Mouse (Mus musculus) midbrain, embryonic 16.5 days (tissue): ENCODE measurements around the gene Fuk. TPM values are rescaled to one million over a fixed set of nuclear protein-coding genes. Genes with fewer than 3 reads are reported as not detected.
"Not testable (repeated sequence)": the region's sequence is repeated elsewhere in the genome, so short reads cannot be mapped to it uniquely, and the experiment has no call there.

Experiments used
- ATAC-seq: fragments of 200-750 bp; cut with Nextera tagmentation; 2 replicates; pipeline ENCODE4 v1.8.0; 2017; ENCODE audit warnings: moderate TSS enrichment
- H3K27ac ChIP-seq: fragments of 300-500 bp; sonication (generic); 2 replicates; pipeline ENCODE4 v1.5.1; 2014; ENCODE audit warnings: mild to moderate bottlenecking, low read length, mixed read lengths
- H3K27me3 ChIP-seq: fragments of 300-500 bp; sonication (generic); 2 replicates; pipeline ENCODE4 v1.6.1; 2014; ENCODE audit warnings: low read depth, low read length, mixed read lengths; ENCODE audit not compliant: control insufficient read depth, insufficient read depth
- H3K36me3 ChIP-seq: fragments of 300-500 bp; sonication (generic); 2 replicates; pipeline ENCODE4 v1.6.1; 2014; ENCODE audit warnings: mild to moderate bottlenecking, low read length, moderate library complexity, mixed read lengths; ENCODE audit not compliant: control insufficient read depth, insufficient read depth
- H3K4me1 ChIP-seq: fragments of 300-500 bp; sonication (generic); 2 replicates; pipeline ENCODE4 v1.6.1; 2014; ENCODE audit warnings: mild to moderate bottlenecking, low read length, mixed read lengths; ENCODE audit not compliant: control insufficient read depth, insufficient read depth
- H3K4me2 ChIP-seq: fragments of 300-500 bp; sonication (generic); 2 replicates; pipeline ENCODE4 v1.6.1; 2014; ENCODE audit warnings: mild to moderate bottlenecking, low read length, mixed read lengths
- H3K4me3 ChIP-seq: fragments of 300-500 bp; sonication (generic); 2 replicates; pipeline ENCODE4 v1.5.1; 2014; ENCODE audit warnings: low read depth, mild to moderate bottlenecking, low read length, moderate library complexity, mixed read lengths
- H3K9ac ChIP-seq: fragments of 300-500 bp; sonication (generic); 2 replicates; pipeline ENCODE4 v1.6.1; 2014; ENCODE audit warnings: low read depth, low read length, mixed read lengths
- H3K9me3 ChIP-seq: fragments of 300-500 bp; sonication (generic); replicated peaks from 2 replicates; pipeline ENCODE4 v1.6.1; 2014; ENCODE audit warnings: mild to moderate bottlenecking, low read length, mixed read lengths; ENCODE audit not compliant: control insufficient read depth, poor library complexity, severe bottlenecking
- WGBS: fragments of 180-500 bp; shearing (Covaris S2); extraction: QIAGEN DNeasy Blood & Tissue Kit; methylation state at CpG from one replicate; pipeline ENCODE4 v1.1.7; 2014; 5-methylcytosine and 5-hydroxymethylcytosine counted together
- polyA plus RNA-seq: library from polyadenylated mRNA; unstranded; fragments of >200 nt; fragmentation: Nextera tagmentation; extraction: Ambion mirVana; gene quantifications from 2 replicates; pipeline ENCODE4 v1.2.1, GENCODE M21; 2015

Gene Fuk
- polyA plus RNA-seq, 1 experiment from 2014 or later, result 6.3 TPM

- H3K27me3 ChIP-seq, result no peaks in the 10 kb centered on the region
- peak overlapping the region; percentile 90 for H3K9ac ChIP-seq
- no peaks in the 10 kb centered on the region for H3K9me3 ChIP-seq
- H3K27ac ChIP-seq, result peak overlapping the region; percentile 83; the same call in 1 of the 2 replicates
- peak overlapping the region; percentile 89 for H3K4me3 ChIP-seq
- 41% methylated on average over 3 of the region's 3 CpGs for WGBS
- no peaks in the 10 kb centered on the region for H3K36me3 ChIP-seq
- H3K4me1 ChIP-seq, result peaks cover 24% of the 10 kb centered on the region
- no peak for ATAC-seq
- peak overlapping the region; percentile 96 for H3K4me2 ChIP-seq
These were observed 18.5 kb upstream of the Fuk start for GRCm38 (mm10) chr8:110920773-110921277.

DNA sequence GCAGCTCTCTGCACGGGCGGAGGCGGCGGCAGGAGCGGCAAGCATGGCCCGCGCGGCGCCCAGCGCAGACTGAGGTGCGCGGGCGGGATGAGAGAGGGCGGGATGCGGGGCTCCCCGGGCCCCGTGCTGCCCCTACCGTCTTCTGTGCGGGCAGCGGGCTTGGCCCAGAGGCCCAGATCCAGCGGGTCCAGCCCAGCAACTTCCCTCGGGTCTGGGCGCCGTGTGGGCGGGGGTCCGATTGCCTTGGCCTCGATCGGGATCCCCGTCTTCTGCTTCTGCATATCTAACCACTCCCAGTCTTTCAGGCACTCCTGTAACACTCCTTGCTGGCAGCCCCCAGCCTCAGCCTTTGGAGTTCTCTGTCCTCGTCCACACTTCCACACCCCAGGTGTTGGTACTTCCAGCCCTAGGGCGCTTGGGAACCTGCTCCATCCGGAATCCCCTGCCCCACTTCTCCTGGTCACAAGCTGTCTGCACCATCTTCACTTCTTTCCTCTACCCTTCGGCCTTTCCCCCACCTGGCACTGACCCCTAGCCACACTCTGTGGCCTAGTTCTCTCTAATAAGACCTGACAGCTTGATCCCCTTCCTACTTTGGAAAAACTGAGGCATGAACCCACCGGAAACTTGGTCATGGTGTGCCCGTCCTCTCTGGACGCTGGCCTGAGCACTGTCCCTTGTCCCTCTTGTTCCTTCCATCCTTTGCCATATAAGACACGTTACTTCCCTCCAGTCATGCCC is 17.9 kb upstream of the Fuk start:
- H3K36me3 ChIP-seq, result no peaks in the 10 kb centered on the region
- 1% methylated on average over 35 of the region's 37 CpGs for WGBS
- ATAC-seq, result peak; percentile 82
- H3K4me3 ChIP-seq, result peak overlapping the region; percentile 89
- H3K9ac ChIP-seq, result peak overlapping the region; percentile 90
- peak overlapping the region; percentile 83 for H3K27ac ChIP-seq
- peaks cover 24% of the 10 kb centered on the region for H3K4me1 ChIP-seq
- H3K4me2 ChIP-seq, result peak overlapping the region; percentile 96
- H3K9me3 ChIP-seq, result no peaks in the 10 kb centered on the region
- no peaks in the 10 kb centered on the region for H3K27me3 ChIP-seq

- peak within 1 kb of the TSS; percentile 83 for H3K27ac ChIP-seq
- H3K27me3 ChIP-seq, result no peaks in the 10 kb centered on the region
- H3K9ac ChIP-seq, result peak within 1 kb of the TSS; percentile 90
- ATAC-seq, result peak; percentile 99
- WGBS, result 2% methylated on average over 20 of the region's 36 CpGs
- peaks cover 24% of the 10 kb centered on the region for H3K4me1 ChIP-seq
- H3K36me3 ChIP-seq, result no peaks in the 10 kb centered on the region
- H3K4me3 ChIP-seq, result peak within 1 kb of the TSS; percentile 89
- peak within 1 kb of the TSS; percentile 96 for H3K4me2 ChIP-seq
- no peaks in the 10 kb centered on the region for H3K9me3 ChIP-seq
These were observed 17.2 kb upstream of the Fuk start, which contains the start of gene St3gal2 for GRCm38 (mm10) chr8:110919341-110920031. Gene St3gal2 (plus strand): TSS chr8:110919922.

GRCm38 (mm10) chr8:110918460-110918859 is 16.2 kb upstream of the Fuk start:
- Histone ChIP-seq H3K9ac (no peak overlapping the region), H3K4me2 (no peak overlapping the region), H3K4me3 (no peak overlapping the region), H3K27ac (no peak overlapping the region), H3K27me3 (no peaks in the 10 kb centered on the region), H3K36me3 (no peaks in the 10 kb centered on the region), H3K4me1 (peaks cover 24% of the 10 kb centered on the region), H3K9me3 (no peaks in the 10 kb centered on the region)
- no peak for ATAC-seq
- 74% methylated on average over 8 of the region's 8 CpGs for WGBS

GRCm38 (mm10) chr8:110918027-110918426 is 15.7 kb upstream of the Fuk start:
- Histone ChIP-seq H3K27ac (no peak overlapping the region), H3K9ac (no peak overlapping the region), H3K4me1 (peaks cover 24% of the 10 kb centered on the region), H3K9me3 (no peaks in the 10 kb centered on the region), H3K36me3 (no peaks in the 10 kb centered on the region), H3K4me2 (no peak overlapping the region), H3K4me3 (no peak overlapping the region), H3K27me3 (no peaks in the 10 kb centered on the region)
- 84% methylated on average over 11 of the region's 11 CpGs for WGBS
- ATAC-seq, result no peak

GRCm38 (mm10) chr8:110917415-110917814 is 15.1 kb upstream of the Fuk start:
- ATAC-seq, result no peak
- Histone ChIP-seq H3K9me3 (no peaks in the 10 kb centered on the region), H3K9ac (no peak overlapping the region), H3K36me3 (no peaks in the 10 kb centered on the region), H3K4me1 (peaks cover 22% of the 10 kb centered on the region), H3K4me2 (no peak overlapping the region), H3K27ac (no peak overlapping the region), H3K4me3 (no peak overlapping the region), H3K27me3 (no peaks in the 10 kb centered on the region)
- 71% methylated on average over 2 of the region's 2 CpGs for WGBS

DNA sequence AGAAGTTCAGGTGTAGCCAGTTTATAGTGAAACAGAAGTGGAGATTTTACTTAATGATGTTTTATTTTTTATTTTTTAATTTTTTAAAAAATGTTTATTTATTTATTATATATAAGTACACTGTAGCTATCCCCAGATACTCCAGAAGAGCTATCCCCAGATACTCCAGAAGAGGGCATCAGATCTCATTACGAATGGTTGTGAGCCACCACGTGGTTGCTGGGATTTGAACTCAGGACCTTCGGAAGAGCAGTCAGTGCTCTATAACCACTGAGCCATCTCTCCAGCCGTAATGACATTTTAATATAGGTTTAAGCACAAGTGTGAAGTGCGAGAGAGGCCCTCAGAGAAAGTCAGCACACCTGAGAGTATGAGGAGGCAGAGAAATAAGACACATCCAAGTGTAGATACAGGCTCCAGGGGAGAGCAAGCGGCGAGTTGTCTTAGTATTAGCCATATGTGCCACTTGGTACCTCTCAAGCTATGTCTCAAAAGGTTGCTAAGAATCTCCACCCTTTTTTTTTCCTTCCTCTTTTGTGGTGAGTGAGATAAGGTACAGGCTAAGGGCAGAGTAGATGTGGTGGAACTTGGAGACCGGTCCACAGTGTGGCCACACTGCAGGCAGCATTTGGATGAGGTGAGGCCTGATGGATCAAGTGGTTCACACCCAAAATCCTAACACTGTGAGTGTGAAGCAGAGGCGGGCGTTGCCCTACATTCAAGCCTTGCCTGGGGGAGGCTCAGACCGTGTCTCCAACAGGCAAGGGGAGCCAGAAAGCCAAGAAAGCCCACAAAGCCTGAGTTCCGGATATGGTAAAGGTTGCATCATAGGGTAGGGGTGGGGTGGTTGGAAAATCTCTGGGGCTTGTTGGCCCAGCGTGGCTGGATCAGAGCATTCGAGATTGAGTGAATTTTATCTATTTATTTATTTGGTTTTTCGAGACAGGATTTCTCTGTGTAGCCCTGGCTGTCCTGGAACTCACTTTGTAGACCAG is 9.6 kb upstream of the Fuk start:
- H3K4me1 ChIP-seq, result no peaks in the 10 kb centered on the region
- H3K4me2 ChIP-seq, result no peak overlapping the region
- no peaks in the 10 kb centered on the region for H3K9me3 ChIP-seq
- H3K9ac ChIP-seq, result no peak overlapping the region
- H3K27me3 ChIP-seq, result no peaks in the 10 kb centered on the region
- 87% methylated on average over 15 of the region's 15 CpGs for WGBS
- no peak for ATAC-seq
- no peaks in the 10 kb centered on the region for H3K36me3 ChIP-seq
- H3K4me3 ChIP-seq, result no peak overlapping the region
- no peak overlapping the region for H3K27ac ChIP-seq

GRCm38 (mm10) chr8:110909850-110910249 is 7.6 kb upstream of the Fuk start:
- not testable (repeated sequence) for H3K36me3 ChIP-seq

More at GRCm38 (mm10) chr8:110909850-110910249, 7.6 kb upstream of the Fuk start:
- not testable (repeated sequence) for H3K9me3 ChIP-seq, H3K9ac ChIP-seq, H3K27ac ChIP-seq, ATAC-seq, H3K27me3 ChIP-seq, H3K4me2 ChIP-seq, H3K4me3 ChIP-seq, H3K4me1 ChIP-seq
